Mouse (Mus musculus) brain, embryonic 18.5 days (tissue): ENCODE results near the gene Larp1b.

ENCODE experiments used
- DNase-seq: peaks from one replicate; pipeline ENCODE4 v3.0.0-alpha.2; 2012; ENCODE audit warnings: low read depth, low spot score

The Larp1b gene

GRCm38 (mm10) chr3:41021980-41022379, 72.4 kb downstream of the Larp1b start:
- peak; percentile 51 for DNase-seq

DNA sequence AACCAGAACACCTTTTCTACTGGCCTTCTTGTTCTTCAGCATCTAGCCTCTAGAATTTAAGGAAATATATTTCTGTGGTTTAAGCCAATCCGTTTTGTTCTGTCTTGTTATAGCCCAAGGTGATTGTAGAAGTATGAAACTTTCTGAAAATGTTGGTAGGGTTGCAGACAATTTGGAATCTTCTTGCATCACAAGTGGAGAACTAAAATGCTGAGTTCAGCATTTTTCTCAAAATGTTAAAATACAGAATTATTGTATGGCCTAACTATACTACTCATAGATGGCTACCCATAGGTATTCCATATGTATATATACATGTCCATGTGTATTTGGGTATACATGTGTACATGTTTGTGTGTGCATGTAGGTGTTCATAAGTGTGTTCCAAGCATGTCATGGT, 81.1 kb downstream of the Larp1b start:
- DNase-seq: no peak

DNA sequence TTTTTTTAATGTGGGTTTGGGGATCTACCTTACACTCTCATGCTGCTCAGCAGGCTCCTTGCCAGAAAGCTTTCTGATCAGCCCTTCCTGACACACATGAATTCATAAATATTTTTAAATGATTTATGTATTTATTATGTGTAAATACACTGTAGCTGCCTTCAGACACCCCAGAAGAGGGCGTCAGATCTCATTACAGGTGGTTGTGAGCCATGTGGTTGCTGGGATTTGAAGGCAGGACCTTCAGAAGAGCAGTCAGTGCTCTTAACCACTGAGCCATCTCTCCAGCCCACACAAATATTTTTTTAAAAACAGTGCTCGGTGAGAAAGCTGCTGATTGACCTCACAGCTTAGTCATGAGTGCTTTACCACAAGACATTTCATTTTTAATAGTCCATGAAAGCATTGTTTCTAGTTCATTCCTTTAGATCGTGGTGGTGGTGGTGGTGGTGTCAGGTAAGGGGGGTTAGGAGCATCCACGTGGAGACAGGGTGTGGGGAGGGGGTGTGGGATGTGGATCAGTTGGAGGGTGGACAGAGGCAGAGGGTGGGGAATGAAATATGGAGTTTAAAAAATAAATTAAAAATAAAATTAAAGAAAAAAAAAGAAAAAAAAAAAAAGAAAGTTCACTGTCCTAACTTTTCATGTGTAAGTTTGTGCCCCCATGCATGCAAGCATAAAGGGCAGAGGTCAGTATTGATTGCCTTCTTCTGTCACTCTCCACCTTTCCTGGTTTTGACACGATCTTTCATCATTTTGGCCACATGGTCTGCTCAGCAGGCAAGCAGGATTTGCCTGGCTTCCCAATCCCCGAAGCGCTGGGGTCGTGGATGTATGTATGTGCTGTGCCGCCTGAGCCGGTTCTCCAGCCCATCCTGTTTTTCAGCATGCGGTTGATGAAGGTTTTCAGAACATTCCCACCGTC, 81.9 kb downstream of the Larp1b start:
- no peak for DNase-seq

GRCm38 (mm10) chr3:41038297-41038916, 88.8 kb downstream of the Larp1b start:
- no peak for DNase-seq

GRCm38 (mm10) chr3:41041241-41041640, 91.6 kb downstream of the Larp1b start:
- DNase-seq: no peak

DNA sequence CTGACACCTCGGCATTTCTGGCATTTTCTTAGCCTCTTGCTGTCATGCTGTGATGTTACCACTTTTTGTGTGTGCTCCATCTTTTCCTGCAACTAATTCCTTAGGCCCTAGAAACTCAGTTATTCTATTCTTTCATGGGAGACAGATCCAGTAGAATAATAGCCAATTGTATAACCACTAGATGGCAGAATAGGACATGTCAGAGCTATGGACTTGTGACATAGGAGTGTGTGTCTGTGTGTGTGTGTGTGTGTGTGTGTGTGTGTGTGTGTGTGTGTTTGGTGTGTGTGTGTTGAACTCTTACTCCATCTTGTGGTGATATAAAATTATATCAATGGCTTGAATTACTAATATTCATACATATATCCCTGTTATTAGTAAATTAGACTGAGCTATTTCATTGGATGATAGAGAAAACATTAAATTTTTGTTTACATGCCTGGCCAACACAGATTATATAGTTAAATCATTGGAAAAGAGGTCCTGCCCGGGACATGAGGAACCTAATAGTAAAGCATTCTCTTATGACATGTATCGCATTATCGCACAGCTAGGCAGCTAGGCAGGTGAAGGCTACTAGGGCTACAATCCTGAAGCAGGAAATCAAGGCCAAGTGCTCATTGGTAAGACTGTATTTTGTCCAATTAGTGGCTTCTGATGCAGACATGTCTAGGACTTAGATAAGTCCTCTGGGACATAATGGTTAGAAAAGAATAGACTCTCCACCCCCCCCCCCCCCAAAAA, 92.7 kb downstream of the Larp1b start:
- peak; percentile 46 for DNase-seq

DNA sequence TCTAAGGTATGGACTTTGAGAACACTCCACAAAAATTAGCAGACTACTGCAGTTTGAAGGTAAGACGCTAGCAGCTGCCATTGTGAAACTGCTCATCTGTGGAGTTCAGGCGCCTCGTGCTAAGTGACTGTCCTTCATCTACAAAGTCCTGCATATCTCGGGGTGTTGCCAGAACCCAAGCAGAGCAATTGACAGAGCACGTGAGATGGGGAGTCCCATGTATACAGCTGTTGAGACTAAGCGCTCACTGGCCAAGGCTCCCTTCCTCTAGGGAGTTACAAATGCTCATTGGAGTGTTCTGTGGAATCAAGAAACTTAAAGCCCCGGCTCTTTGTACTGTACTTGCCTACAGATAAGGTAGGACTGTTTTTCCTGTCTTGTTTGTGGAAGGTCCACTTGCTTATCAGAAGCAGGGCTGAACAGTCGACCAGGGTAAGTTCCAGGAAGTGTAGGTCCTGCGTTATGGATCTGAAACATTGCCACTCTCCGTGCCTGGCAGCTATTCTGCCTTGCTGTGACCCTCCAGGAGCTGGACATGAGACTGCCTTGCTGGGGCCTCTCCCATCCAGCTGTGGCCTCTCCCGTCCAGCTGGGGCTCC, 94.2 kb downstream of the Larp1b start:
- DNase-seq: no peak

- DNase-seq: no peak
These were observed 98.2 kb downstream of the Larp1b start for GRCm38 (mm10) chr3:41047838-41048237.

DNA sequence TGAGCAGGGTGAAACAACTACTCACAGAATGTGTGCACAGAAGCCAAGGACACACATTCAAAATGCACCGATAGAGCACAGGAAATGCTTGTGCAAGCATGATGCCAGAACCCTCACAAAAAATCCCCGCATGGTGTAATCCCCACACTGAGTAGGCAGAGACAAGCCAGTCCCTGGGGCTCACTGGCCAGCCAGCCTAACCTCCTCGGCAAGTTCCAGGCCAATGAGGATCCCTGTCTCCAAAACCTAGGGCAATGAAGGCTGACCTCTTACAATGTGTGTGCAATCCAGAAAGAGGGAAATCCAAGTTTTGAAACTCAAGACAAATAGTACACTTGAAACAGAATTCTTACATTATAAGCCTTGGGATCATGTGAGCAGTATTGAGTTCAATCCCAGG, 103.7 kb downstream of the Larp1b start:
- no peak for DNase-seq

GRCm38 (mm10) chr3:41058395-41058794, 108.8 kb downstream of the Larp1b start:
- no peak for DNase-seq

DNA sequence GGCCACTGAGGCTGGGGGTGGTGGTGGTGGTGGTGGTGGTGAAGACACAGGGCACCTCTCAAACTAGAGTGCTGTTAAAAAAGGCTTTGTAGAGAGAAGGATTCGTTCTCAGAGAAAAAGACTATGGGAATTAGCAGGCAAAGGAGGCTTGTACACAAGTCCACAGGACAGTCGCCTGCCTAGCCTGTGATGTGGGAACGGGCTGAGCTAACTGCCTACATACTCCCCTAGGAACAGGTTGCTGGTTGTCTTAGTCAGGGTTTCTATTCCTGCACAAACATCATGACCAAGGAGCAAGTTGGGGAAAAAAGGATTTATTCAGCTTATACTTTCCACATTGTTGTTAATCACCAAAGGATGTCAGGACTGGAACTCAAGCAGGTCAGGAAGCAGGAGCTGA, 109.6 kb downstream of the Larp1b start:
- no peak for DNase-seq

- DNase-seq: no peak
These were observed 112.4 kb downstream of the Larp1b start for GRCm38 (mm10) chr3:41061831-41062565.

DNA sequence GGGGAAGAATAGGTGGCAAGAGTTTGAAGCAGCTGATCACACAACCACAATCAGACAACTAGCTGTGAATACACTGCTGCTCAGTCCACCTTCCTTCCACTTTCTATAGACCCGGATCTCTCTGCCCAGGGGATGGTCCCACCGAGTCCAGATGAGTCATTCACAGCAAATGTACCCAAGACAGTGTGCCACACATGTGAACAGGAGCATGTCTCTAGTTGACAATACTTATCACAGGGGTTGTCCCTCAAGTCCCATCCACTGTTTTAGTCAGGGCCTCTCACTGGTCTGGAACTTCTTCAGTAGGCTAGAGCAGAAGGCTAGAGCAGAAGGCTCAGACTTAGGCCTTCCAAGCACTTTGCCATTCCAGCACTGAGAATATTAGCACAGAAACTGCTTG, 113.1 kb downstream of the Larp1b start:
- no peak for DNase-seq

DNA sequence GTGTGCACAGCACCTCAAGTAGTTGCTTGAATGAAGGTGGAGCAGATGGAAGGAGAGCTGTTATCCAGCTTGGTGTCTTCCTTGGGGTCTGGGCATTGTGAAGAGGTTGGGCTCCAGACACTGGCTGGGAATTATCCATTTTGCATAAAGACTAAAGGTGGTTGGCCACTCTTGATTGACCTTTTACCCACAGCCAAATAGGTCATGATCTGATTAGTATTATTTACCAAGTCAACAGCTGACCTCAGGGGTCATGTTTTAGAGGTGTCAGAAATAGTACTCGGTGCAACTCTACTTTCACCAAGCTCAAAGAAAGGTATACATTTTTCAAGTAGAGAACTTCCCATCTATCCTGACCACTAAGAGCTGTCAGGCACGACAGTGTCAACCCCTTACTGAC, 115.7 kb downstream of the Larp1b start:
- no peak for DNase-seq

- no peak for DNase-seq
These were observed 120.9 kb downstream of the Larp1b start for GRCm38 (mm10) chr3:41070519-41070918.

DNA sequence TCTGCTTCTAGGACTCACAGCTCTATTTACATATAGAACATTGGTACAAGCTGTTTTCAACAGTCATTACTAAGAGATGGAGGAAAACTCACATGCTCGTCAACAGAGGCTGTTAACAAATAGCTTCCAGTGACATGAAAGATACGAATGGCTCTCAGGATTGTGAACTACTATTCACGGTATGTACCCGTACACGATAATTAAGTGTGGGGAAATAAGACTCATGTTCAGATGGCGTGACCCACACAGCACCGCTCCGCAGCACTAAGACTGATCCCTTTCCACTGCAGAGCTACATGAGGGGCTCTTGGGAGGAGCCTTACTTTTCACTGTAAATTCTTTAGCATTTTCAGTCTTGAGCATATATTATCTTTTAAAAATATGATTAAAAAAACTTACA, 125.7 kb downstream of the Larp1b start:
- DNase-seq: no peak

GRCm38 (mm10) chr3:41078673-41079072, 129.0 kb downstream of the Larp1b start:
- DNase-seq: no peak

GRCm38 (mm10) chr3:41080724-41081123, 131.1 kb downstream of the Larp1b start:
- no peak for DNase-seq

DNA sequence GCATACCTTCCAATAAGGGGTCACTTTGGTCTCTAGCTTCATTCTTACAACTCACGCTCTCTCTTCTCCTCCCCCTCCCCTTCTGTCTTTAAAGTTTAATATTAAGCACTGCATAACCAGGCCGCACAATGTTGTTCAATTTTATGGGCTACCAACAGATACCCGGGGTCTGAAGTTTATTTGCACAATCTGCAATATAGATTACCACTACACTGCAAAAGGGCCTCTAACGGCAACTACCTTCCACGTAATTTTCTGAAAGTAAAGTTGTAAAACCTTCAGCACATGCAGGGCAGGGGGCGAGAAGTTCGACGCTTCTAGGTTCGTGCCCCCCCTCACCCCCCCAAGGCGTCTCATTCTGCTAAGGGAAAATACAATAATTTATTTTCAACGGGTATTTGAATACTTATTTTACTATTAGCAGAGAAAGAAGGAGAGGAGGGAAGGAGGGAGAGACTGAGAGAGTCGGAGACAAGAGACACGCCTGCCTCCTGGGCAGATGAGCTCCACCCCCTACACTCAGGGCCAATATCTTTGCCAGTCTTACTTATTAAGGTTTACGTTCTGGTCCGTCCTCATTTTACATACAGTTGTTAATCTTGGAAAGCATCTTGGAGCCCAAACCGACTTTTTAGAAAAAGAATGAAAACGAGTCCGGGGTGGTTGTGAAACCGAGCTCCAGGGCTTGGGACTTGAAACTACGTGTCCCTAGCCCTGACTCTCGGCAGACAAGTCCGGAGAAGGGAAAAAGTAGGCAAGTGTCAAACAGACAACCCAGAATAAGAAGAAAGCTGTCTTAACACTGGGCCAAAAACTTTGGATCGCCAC, 132.1 kb downstream of the Larp1b start:
- no peak for DNase-seq

- DNase-seq: no peak
These were observed 132.9 kb downstream of the Larp1b start for GRCm38 (mm10) chr3:41082520-41082884.
